Mouse (Mus musculus) cerebellum, adult 9-11 months (tissue): ENCODE measurements around the gene Eif3a.

ENCODE experiments used
- DNase-seq: peaks from one replicate; pipeline ENCODE4 v3.0.0; 2022

The Eif3a gene

DNA sequence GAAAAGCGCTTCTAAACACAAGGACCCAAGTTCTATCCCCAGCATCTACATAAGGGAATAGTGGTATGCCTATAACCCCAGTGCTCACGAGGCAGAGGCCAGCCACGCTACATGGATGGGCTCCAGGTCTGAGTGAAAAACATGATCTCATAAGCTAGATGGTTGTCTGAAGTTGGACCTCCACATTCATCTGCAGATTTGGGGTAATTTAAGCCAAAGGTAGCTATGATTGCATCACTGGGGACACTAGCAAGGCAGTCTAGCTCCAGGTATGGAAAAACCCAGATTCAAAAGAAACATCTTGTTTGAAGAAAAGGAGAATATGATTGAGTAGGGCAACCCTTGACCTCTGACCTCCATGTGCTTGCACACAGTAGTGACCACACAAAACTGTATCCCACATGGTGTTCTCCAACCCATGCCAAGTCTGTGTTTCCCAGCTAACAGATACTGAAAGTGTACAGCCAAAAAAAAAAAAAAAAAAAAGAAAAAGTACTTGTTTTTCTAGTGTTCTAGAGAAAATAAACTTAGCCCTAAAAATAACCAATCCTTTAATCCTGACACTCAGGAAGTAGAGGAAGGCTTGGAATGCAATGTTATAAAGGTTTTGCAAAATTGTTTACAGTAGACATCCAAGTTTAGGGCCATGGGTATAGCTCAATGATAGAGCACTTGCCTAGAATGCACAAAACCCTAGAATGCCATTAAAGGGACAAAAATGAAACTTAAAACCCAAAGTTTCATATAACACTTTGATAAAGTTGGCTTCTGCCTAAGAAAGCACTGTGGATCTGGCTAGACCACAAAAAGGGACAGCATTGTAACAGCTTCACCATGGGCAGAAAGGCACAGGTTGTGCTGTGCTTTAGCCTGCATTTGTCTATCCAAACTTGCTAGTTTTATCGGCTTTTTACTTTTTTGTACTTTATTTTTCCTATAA lies 31.3 kb downstream of the Eif3a start:
- no peak for DNase-seq

DNA sequence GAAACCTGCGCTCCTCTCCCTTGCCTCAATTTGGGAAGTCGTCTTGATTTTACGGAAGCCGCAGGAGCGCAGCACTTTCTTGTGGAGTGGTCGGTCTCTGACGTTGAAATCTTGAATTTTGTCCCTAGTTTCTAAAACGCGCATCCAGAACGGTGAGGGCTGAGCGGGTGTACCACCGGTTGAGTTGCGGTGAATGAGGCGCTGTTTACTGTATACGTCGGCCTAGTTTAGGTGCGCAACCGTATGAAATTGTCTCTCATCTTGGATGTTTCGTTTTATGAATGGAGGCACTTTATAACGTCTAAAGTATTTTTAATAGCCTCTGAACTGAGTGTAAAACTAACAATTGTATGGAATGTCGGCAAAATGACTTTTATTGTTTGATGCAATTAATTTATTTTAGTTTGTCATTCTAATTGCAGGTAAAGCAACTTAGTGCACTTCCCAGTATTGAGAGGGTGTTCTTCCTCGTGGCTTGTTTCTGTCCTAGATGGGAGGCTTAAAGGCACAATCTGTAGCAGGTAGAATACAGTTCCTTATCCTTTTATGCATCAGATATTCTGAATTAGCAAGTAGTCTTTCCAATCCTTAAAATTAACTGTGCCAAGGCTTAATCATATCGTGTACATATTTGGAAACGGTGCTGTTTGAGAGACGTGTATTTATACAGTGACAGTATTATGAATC lies 33.2 kb downstream of the Eif3a start:
- DNase-seq, result no peak

DNA sequence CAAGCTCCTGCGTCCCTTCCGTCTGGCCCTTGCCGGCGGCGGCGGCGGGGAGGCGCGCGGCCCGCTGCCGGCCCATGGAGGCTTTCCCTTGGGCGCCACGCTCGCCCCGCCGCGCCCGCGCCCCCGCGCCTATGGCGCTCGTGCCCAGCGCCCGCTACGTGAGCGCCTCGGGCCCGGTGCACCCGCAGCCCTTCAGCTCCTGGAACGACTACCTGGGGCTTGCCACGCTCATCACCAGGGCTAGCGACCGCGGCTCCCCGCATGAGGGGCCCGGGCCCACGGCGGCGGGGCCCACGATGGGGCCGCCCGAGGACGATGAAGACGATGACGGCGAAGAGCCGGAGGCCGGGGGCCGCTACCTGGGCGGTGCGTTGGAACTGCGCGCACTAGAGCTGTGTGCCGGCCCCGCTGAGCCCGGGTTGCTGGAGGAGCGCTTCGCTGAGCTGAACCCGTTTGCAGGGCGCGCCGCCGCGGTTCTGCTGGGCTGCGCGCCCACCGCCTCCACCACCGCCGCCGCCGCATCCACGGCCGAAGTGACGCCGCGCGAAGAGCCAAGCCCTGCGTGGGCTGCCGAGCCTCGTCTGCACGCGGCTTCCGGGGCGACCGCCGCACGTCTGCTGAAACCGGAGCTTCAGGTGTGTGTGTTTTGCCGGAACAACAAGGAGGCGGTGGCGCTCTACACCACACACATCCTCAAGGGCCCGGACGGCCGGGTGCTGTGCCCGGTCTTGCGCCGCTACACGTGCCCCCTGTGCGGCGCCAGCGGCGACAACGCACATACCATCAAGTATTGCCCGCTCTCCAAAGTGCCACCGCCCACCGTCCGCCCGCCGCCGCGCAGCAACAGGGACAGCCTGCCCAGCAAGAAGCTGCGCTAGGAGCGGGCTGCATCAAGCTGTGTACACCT lies 34.0 kb downstream of the Eif3a start:
- peak; percentile 72 for DNase-seq

DNA sequence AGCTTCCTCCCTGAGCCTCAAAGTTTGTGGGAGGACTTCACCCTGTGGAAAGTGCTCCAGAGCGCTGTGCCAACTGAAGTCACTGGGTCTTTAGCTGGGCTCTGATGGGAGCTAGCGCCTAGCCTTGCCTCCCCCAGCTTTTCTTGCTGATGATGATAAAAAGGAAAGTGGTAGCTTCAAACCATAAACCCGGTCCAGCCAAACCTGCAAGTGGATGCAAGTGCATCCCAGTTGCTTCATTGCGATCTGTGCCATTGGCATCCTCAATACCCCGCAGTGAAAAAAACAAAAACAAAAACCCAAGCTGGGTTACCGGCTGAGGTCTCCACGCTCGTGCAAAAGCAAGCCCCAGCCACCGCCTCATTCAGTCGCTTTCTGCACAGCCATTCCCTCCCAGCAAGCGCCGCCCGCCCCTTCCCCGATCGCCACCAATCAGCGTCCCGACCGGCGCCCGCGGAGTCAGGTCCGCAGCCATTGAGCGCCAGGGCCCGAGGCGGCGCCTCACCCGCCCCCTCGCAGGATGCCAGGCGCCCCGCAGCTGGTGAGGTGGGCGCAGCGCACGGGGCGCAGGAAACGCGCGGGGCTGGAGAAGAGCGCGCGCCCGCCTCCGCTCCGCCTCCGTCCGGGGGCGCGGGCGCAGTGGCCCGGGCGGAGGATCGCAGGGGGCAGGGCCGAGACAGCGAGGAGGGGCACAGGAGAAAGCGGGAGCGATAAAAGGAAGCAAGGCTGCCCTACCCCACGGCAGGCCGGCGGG lies 34.8 kb downstream of the Eif3a start, which contains the start of gene Nanos1:
Gene Nanos1 (plus strand): TSS at position 550 of the 754 bp plus-strand sequence.
- DNase-seq, result peak; percentile 91

DNA sequence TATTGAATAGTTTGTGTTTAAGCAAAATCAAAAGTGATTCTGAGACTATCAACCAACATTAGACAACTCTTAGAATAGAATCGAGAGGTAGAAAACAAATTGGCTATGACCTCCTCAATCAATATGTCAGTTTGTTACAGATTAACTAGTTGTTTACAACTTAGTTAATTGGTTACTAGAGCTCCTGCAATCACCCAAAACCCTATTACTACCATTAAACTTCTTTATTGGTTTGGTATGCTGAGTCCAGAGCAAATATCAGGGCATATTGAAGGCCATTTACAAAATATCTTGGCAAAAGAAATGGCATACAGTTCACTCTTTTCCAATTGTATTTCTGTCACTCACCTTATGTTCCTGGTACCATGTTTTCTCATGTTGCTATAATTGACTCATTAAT lies 42.7 kb downstream of the Eif3a start:
- no peak for DNase-seq

DNA sequence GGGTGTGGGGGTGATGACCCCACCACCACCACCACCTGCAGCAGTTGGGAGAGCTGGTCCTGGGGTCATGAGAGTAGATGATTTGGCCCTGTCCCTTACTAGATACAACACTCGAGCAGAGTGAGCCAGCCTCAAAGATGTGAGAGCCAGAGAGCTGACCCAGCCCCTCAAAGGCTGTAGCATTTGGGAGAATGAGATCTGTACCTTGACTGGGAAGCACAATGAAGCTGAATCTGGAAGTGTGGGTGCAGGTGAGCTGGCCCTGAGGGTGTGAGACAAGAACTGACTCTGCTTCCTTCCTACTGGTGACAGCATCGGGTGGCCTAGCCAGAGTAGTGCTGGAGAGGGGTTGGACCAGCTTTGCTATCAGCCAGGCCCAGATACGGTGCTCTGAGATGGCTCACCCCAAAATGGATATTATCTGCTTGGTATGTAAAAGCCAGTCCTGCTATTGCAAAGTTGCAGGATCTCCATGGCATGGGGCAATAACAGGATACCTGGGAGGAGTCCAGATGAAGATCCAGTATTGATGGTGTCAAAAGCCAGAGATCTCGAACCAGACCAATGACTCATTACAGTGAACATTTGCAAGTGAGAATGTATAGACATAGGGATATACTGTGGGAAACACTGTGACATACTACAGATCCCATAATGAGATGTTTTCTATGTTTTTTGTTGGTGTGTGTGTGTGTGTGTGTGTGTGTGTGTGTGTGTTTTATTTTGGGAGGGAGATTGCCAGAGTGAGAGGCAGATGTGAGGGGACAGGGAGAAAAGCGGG lies 46.5 kb downstream of the Eif3a start:
- no peak for DNase-seq

DNA sequence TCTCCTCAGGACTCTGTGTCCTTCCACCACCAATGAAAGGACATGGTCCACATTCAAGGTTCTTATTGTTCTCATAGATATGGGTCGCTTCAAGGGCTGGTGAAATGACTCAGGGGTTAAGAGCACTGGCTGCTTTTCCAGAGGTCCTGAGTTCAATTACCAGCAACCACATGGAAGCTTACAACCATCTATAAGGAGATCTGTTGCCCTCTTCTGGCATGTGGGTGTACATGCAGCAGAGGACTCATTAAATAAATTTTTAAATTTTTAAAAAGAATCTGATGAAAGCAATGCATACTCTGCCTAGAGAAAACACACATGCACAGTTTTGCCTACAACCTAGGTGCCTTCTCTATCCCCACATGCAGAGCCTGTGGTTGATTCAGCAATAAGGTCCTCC lies 49.9 kb downstream of the Eif3a start:
- DNase-seq, result no peak

DNA sequence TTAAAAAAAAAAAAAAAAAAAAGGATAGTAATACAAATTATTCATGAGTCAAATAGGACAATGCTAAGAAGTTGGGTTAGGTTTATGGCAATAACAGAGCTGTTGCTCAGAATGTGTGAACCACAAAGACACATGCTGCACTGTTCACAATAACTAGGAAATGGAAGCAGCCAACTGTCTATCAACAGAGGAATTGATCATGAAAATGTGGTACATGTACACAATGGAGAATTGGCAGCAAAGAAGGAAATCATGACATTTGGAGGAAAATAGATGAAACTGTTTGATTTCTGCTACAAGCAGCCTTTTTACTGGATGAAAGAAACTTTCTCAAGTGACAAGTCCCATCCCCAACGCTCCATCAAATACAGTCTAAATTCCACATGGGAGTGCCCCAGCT lies 58.5 kb downstream of the Eif3a start:
- no peak for DNase-seq

DNA sequence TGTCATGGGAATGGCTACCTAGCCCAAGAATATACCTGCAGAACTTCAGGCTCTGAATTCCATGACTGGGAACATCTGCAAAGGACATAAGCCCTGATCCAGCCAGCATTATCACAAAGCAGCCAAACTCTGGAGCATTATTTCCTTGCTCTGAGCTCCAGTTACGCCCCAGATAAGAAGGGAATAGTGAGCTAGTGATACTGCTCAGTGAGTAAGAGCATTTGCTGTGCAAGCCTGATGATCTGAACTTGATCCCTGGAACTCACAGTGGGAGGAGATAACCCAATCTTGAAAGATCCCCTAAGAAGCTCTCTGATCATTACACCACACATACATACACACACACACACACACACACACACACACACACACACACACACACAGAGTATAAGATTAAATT lies 59.2 kb downstream of the Eif3a start:
- no peak for DNase-seq

DNA sequence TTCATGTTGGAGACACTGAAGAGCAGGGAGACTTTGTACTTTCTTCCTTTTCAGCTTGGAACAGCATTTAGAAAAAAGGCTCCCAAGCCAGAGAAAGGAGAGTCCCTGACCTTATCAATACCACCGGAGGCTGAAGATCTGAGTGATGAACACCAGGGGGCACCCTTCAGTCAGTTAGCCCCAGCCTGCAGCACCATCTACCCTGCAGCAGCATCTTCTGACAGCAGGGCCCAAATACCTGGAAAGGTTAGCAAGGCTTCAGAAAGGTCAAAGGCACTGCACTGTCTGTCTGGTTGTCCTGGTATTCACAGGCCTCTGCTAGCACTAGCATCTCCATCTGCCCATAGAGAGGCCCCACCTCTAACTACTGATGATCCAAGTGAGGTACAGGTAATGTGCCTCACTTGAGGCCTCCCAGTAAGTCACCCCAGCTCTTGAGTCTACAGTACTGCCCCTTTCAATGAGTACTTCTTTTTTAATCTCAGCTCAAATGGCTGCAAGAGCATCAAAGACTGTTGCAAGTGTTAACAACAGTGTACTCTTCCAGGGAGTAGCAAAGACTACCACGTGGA lies 60.1 kb downstream of the Eif3a start:
- DNase-seq, result peak; percentile 27

DNA sequence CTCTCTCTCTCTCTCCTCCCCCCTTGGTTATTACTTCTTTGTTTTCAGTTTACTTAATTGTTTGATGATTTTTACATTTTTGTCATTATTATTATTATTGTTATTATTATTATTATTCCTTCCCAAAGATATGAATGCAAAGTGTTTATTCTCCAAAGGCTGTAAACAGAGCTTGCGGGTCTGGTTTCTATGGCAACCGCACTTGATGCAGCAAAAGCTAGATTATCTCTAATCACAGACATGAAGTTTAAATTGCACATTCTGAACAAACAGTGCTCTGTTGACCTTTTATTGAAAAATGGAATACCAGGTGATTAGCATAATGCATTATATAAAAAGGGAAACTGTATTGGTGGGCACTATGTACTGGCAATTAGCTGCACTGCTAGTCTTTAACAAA lies 74.1 kb downstream of the Eif3a start:
- DNase-seq, result no peak

DNA sequence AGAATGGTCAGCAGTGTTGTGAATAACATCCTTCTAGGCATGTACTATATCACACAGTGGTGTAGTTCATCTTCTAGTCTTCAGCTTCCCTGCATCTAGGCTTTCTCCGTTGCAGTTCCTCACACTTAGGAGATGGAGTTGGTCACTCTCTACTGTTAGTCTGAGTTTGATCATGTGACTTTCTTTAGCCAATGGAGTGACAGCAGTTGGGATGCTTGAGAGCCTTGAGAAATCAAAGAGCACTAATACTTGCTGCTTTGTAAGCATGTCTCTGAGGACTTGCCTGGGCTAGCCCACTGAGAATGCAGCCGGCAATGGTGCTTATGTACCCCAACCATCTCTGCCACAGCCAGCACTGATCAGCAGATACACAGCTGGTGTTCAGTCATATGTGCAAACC lies 77.9 kb downstream of the Eif3a start:
- no peak for DNase-seq
